Mouse (Mus musculus) embryonic facial prominence, embryonic 13.5 days (tissue): ENCODE data around the gene Aff1. TPM values are rescaled to one million over a fixed set of nuclear protein-coding genes. Genes with fewer than 3 reads are reported as not detected.
A peak's percentile ranks its signal among the peaks of the same experiment; 100 is the strongest.

ENCODE experiments used
- ATAC-seq: fragments of 200-750 bp; cut with Nextera tagmentation; 2 replicates; pipeline ENCODE4 v1.8.0; 2017; ENCODE audit warnings: low read depth; ENCODE audit not compliant: insufficient number of reproducible peaks, insufficient read depth, low FRiP score, low TSS enrichment
- H3K27ac ChIP-seq: fragments of 300-500 bp; sonication (generic); 2 replicates; pipeline ENCODE4 v1.5.1; 2015; ENCODE audit warnings: moderate library complexity, mild to moderate bottlenecking, inconsistent platforms
- H3K27me3 ChIP-seq: fragments of 300-500 bp; sonication (generic); 2 replicates; pipeline ENCODE4 v1.6.1; 2015; ENCODE audit warnings: mild to moderate bottlenecking, inconsistent platforms
- H3K36me3 ChIP-seq: fragments of 300-500 bp; sonication (generic); 2 replicates; pipeline ENCODE4 v1.6.1; 2015; ENCODE audit warnings: mild to moderate bottlenecking, inconsistent platforms
- H3K4me1 ChIP-seq: fragments of 300-500 bp; sonication (generic); 2 replicates; pipeline ENCODE4 v1.6.1; 2015; ENCODE audit warnings: inconsistent platforms
- H3K4me2 ChIP-seq: fragments of 300-500 bp; sonication (generic); 2 replicates; pipeline ENCODE4 v1.6.1; 2015; ENCODE audit warnings: moderate library complexity, mild to moderate bottlenecking, inconsistent platforms
- H3K4me3 ChIP-seq: fragments of 300-500 bp; sonication (generic); 2 replicates; pipeline ENCODE4 v1.5.1; 2015; ENCODE audit warnings: mild to moderate bottlenecking, inconsistent platforms
- H3K9ac ChIP-seq: fragments of 300-500 bp; sonication (generic); 2 replicates; pipeline ENCODE4 v1.6.1; 2015; ENCODE audit warnings: mild to moderate bottlenecking, inconsistent platforms
- H3K9me3 ChIP-seq: fragments of 300-500 bp; sonication (generic); 2 replicates; pipeline ENCODE4 v1.6.1; 2016; ENCODE audit warnings: inconsistent platforms
- WGBS: fragments of 180-500 bp; shearing (Covaris S2); methylation state at CpG from one replicate; pipeline ENCODE4 v1.1.7; 2015; ENCODE audit warnings: mixed read lengths; 5-methylcytosine and 5-hydroxymethylcytosine counted together
- polyA plus RNA-seq: library from polyadenylated mRNA; unstranded; fragments of >200 nt; fragmentation: Nextera tagmentation; extraction: Ambion mirVana; gene quantifications from 2 replicates; pipeline ENCODE4 v1.2.1, GENCODE M21; 2015

Gene Aff1
- polyA plus RNA-seq, 1 experiment from 2014 or later: 5.2 TPM

- no peak overlapping the region for H3K9ac ChIP-seq
- no peak for ATAC-seq
- 61% methylated on average over 16 of the region's 16 CpGs for WGBS
- no peaks in the 10 kb centered on the region for H3K4me1 ChIP-seq
- no peak overlapping the region for H3K27ac ChIP-seq
- H3K4me3 ChIP-seq: no peak overlapping the region
- no peaks in the 10 kb centered on the region for H3K9me3 ChIP-seq
- no peak overlapping the region for H3K4me2 ChIP-seq
- H3K36me3 ChIP-seq: no peaks in the 10 kb centered on the region
- H3K27me3 ChIP-seq: no peaks in the 10 kb centered on the region
Measured at GRCm38 (mm10) chr5:103814551-103815248, 122.5 kb downstream of the Aff1 start.

DNA sequence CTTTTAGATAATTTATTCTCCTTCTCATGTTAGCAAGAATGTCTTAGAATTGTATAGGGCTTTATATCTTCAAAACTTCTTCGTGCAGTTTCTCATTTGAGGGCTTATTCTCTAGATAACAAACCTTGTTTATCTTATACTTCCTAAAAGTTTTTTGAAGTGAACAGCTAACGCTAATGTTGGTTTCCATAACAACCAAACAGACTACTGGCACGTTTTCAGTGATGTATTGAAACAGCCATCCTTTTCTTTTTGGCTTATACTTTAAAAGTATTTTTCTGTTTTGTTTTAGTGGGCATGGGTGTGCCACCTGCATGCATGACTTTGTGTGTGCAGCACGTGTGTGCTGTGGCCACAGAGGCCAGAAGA, 123.1 kb downstream of the Aff1 start:
- ATAC-seq: no peak
- no peak overlapping the region for H3K9ac ChIP-seq
- 77% methylated on average over 4 of the region's 4 CpGs for WGBS

GRCm38 (mm10) chr5:103816718-103817117, 124.5 kb downstream of the Aff1 start:
- H3K4me3 ChIP-seq: no peak overlapping the region
- no peaks in the 10 kb centered on the region for H3K4me1 ChIP-seq
- no peak overlapping the region for H3K27ac ChIP-seq
- no peak overlapping the region for H3K4me2 ChIP-seq
- no peak for ATAC-seq
- WGBS: 89% methylated on average over 3 of the region's 3 CpGs
- H3K27me3 ChIP-seq: no peaks in the 10 kb centered on the region
- no peaks in the 10 kb centered on the region for H3K9me3 ChIP-seq
- no peak overlapping the region for H3K9ac ChIP-seq
- no peaks in the 10 kb centered on the region for H3K36me3 ChIP-seq

More for the DNA sequence above, 123.1 kb downstream of the Aff1 start:
- H3K4me1 ChIP-seq: no peaks in the 10 kb centered on the region
- H3K27me3 ChIP-seq: no peaks in the 10 kb centered on the region
- H3K4me3 ChIP-seq: no peak overlapping the region
- no peak overlapping the region for H3K27ac ChIP-seq
- no peaks in the 10 kb centered on the region for H3K36me3 ChIP-seq
- H3K4me2 ChIP-seq: no peak overlapping the region
- no peaks in the 10 kb centered on the region for H3K9me3 ChIP-seq

- H3K27me3 ChIP-seq: no peaks in the 10 kb centered on the region
- no peak overlapping the region for H3K27ac ChIP-seq
- peak; percentile 43; the same call in 1 of the 2 replicates for ATAC-seq
- no peaks in the 10 kb centered on the region for H3K4me1 ChIP-seq
- no peaks in the 10 kb centered on the region for H3K36me3 ChIP-seq
- H3K4me2 ChIP-seq: no peak overlapping the region
- 29% methylated on average over 1 of the region's 1 CpGs for WGBS
- no peak overlapping the region for H3K9ac ChIP-seq
- H3K4me3 ChIP-seq: no peak overlapping the region
- H3K9me3 ChIP-seq: no peaks in the 10 kb centered on the region
Measured at GRCm38 (mm10) chr5:103817754-103818153, 125.6 kb downstream of the Aff1 start.

- Histone ChIP-seq H3K4me3 (no peak overlapping the region), H3K27ac (no peak overlapping the region), H3K4me1 (no peaks in the 10 kb centered on the region), H3K9ac (no peak overlapping the region), H3K36me3 (no peaks in the 10 kb centered on the region), H3K9me3 (no peaks in the 10 kb centered on the region), H3K27me3 (no peaks in the 10 kb centered on the region), H3K4me2 (no peak overlapping the region)
- ATAC-seq: no peak
- 87% methylated on average over 9 of the region's 9 CpGs for WGBS
Measured at GRCm38 (mm10) chr5:103818602-103819001, 126.4 kb downstream of the Aff1 start.

DNA sequence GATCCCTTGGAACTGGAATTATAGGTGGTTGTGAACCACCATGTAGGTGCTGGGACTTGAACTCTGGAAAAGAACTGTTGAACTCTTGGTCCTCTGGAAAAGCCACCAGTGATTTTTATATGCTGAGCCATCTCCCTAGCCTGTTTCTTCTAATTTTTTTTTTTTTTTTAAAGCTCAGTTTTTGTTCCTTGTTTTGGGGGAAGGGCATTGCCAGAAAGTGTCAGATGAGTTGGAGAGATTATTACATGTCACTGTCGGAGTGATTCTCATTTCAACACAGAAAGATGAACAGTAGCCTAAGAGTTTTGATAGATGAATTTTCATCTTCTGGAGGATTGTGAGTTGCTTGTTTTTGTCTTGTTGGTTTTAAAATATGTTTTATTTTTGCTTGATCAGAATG, 127.5 kb downstream of the Aff1 start:
- Histone ChIP-seq H3K9me3 (no peaks in the 10 kb centered on the region), H3K27ac (no peak overlapping the region), H3K4me2 (no peak overlapping the region), H3K27me3 (no peaks in the 10 kb centered on the region), H3K4me3 (no peak overlapping the region), H3K9ac (no peak overlapping the region), H3K4me1 (no peaks in the 10 kb centered on the region), H3K36me3 (no peaks in the 10 kb centered on the region)
- WGBS: 84% methylated on average over 1 of the region's 1 CpGs
- ATAC-seq: no peak

DNA sequence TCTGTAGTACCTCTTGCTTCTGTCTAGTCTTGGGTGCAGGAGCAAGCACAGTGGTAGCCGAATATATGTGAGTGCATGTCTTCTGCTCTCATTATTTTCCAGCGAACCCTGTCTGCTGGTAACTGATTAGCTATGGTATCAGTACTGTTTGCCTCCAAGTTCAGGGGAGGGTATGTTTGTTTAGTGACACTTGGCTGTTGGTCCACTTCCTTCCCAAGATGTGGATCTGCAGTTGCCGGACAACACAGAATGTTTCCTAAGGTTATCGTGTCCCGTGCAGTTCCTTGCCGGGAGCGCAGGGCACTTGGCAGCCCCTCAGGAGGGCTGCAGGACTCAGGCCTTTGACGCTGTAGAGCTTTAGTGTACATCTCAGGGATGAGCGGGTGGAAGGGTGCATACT, 128.9 kb downstream of the Aff1 start:
- Histone ChIP-seq H3K9ac (no peak overlapping the region), H3K27ac (no peak overlapping the region), H3K9me3 (no peaks in the 10 kb centered on the region), H3K4me2 (no peak overlapping the region), H3K36me3 (no peaks in the 10 kb centered on the region), H3K27me3 (no peaks in the 10 kb centered on the region), H3K4me1 (no peaks in the 10 kb centered on the region), H3K4me3 (no peak overlapping the region)
- no peak for ATAC-seq
- WGBS: 86% methylated on average over 9 of the region's 9 CpGs

GRCm38 (mm10) chr5:103821500-103822298, 129.5 kb downstream of the Aff1 start:
- H3K27ac ChIP-seq: no peak overlapping the region
- H3K4me1 ChIP-seq: no peaks in the 10 kb centered on the region
- H3K36me3 ChIP-seq: no peaks in the 10 kb centered on the region
- no peak overlapping the region for H3K9ac ChIP-seq
- 63% methylated on average over 13 of the region's 13 CpGs for WGBS
- H3K9me3 ChIP-seq: no peaks in the 10 kb centered on the region
- no peaks in the 10 kb centered on the region for H3K27me3 ChIP-seq
- no peak overlapping the region for H3K4me2 ChIP-seq
- no peak for ATAC-seq
- no peak overlapping the region for H3K4me3 ChIP-seq

DNA sequence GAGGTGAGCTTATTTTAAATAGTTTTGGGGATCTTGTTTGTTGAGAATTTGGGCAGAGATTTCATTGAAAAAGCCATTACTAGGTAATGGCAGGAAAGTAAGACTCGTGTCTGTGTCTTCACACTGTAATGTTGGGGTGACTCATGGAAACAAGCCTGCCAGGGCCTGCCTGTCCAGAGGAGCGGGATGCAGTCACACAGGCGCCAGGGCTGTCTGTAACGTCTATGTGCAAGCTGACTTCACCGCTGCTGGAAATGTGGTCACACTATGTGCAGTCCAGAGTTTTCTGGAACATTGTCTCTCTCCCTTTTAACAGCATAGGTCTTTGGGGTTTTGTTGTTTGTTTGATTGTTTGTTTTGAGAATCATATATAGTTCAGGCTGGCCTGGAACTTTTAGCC, 130.8 kb downstream of the Aff1 start:
- H3K36me3 ChIP-seq: no peaks in the 10 kb centered on the region
- H3K9ac ChIP-seq: no peak overlapping the region
- no peak overlapping the region for H3K4me3 ChIP-seq
- 88% methylated on average over 5 of the region's 5 CpGs for WGBS
- H3K4me2 ChIP-seq: no peak overlapping the region
- no peaks in the 10 kb centered on the region for H3K9me3 ChIP-seq
- ATAC-seq: no peak
- no peak overlapping the region for H3K27ac ChIP-seq
- no peaks in the 10 kb centered on the region for H3K27me3 ChIP-seq
- H3K4me1 ChIP-seq: no peaks in the 10 kb centered on the region

DNA sequence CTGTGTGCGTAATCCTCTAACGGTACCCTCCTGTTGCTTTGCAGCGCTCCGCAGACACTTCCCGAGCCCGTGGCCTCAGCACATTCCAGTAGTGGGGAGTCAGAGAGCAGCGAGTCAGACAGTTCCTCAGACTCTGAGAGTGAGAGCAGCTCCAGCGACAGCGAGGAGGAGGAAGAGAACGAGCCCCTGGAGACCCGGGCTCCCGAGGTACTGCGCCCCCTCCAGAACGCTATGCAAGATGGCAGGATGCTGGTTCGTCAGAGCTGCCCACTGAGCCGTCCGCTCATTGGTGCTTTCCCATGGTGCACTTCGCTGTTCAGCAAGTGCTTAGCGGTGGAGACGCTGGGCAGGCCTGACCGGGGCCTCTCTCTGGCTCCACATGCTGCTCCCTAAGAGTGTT, 136.1 kb downstream of the Aff1 start:
- H3K27me3 ChIP-seq: no peaks in the 10 kb centered on the region
- no peak for ATAC-seq
- H3K9me3 ChIP-seq: no peaks in the 10 kb centered on the region
- H3K4me1 ChIP-seq: peaks cover 13% of the 10 kb centered on the region; the same call in 1 of the 2 replicates
- no peak overlapping the region for H3K4me3 ChIP-seq
- 82% methylated on average over 21 of the region's 21 CpGs for WGBS
- H3K4me2 ChIP-seq: no peak overlapping the region
- H3K36me3 ChIP-seq: peaks cover 7% of the 10 kb centered on the region; the same call in 1 of the 2 replicates
- H3K9ac ChIP-seq: no peak overlapping the region
- H3K27ac ChIP-seq: no peak overlapping the region

GRCm38 (mm10) chr5:103828729-103829128, 136.6 kb downstream of the Aff1 start:
- no peak overlapping the region for H3K9ac ChIP-seq

GRCm38 (mm10) chr5:103829158-103829557, 137.0 kb downstream of the Aff1 start:
- 72% methylated on average over 12 of the region's 12 CpGs for WGBS
- Histone ChIP-seq H3K27ac (no peak overlapping the region), H3K9ac (no peak overlapping the region), H3K4me3 (no peak overlapping the region), H3K36me3 (peaks cover 15% of the 10 kb centered on the region), H3K4me2 (no peak overlapping the region), H3K27me3 (no peaks in the 10 kb centered on the region), H3K9me3 (no peaks in the 10 kb centered on the region), H3K4me1 (peaks cover 13% of the 10 kb centered on the region; the same call in 1 of the 2 replicates)
- no peak for ATAC-seq

More at GRCm38 (mm10) chr5:103828729-103829128, 136.6 kb downstream of the Aff1 start:
- no peak for ATAC-seq
- no peak overlapping the region for H3K27ac ChIP-seq
- H3K36me3 ChIP-seq: peaks cover 11% of the 10 kb centered on the region
- no peaks in the 10 kb centered on the region for H3K9me3 ChIP-seq
- peaks cover 13% of the 10 kb centered on the region; the same call in 1 of the 2 replicates for H3K4me1 ChIP-seq
- no peak overlapping the region for H3K4me3 ChIP-seq
- WGBS: 74% methylated on average over 8 of the region's 8 CpGs
- H3K27me3 ChIP-seq: no peaks in the 10 kb centered on the region
- no peak overlapping the region for H3K4me2 ChIP-seq
